Mouse (Mus musculus) neural tube, embryonic 13.5 days (tissue): ENCODE results near the gene Tulp2. TPM values are rescaled to one million over a fixed set of nuclear protein-coding genes. Genes with fewer than 3 reads are reported as not detected.
"Not testable (repeated sequence)": the region's sequence is repeated elsewhere in the genome, so short reads cannot be mapped to it uniquely, and the experiment has no call there.

Experiments
- ATAC-seq: fragments of 200-750 bp; cut with Nextera tagmentation; 2 replicates; pipeline ENCODE4 v1.8.0; 2017; ENCODE audit warnings: low read depth, mild to moderate bottlenecking, moderate TSS enrichment, moderate library complexity
- H3K27ac ChIP-seq: fragments of 300-500 bp; sonication (generic); replicated peaks from 2 replicates; pipeline ENCODE4 v1.5.1; 2015; ENCODE audit warnings: moderate library complexity, mild to moderate bottlenecking, inconsistent platforms
- H3K27me3 ChIP-seq: fragments of 300-500 bp; sonication (generic); 2 replicates; pipeline ENCODE4 v1.6.1; 2015; ENCODE audit warnings: mild to moderate bottlenecking, inconsistent platforms
- H3K36me3 ChIP-seq: fragments of 300-500 bp; sonication (generic); 2 replicates; pipeline ENCODE4 v1.6.1; 2015; ENCODE audit warnings: mild to moderate bottlenecking, inconsistent platforms
- H3K4me1 ChIP-seq: fragments of 300-500 bp; sonication (generic); replicated peaks from 2 replicates; pipeline ENCODE4 v1.6.1; 2015; ENCODE audit warnings: inconsistent platforms
- H3K4me2 ChIP-seq: fragments of 300-500 bp; sonication (generic); 2 replicates; pipeline ENCODE4 v1.6.1; 2015; ENCODE audit warnings: inconsistent platforms, mild to moderate bottlenecking, moderate library complexity
- H3K4me3 ChIP-seq: fragments of 300-500 bp; sonication (generic); 2 replicates; pipeline ENCODE4 v1.5.1; 2015; ENCODE audit warnings: mild to moderate bottlenecking, inconsistent platforms
- H3K9ac ChIP-seq: fragments of 300-500 bp; sonication (generic); 2 replicates; pipeline ENCODE4 v1.6.1; 2015; ENCODE audit warnings: moderate library complexity, mild to moderate bottlenecking, inconsistent platforms
- H3K9me3 ChIP-seq: fragments of 300-500 bp; sonication (generic); 2 replicates; pipeline ENCODE4 v1.6.1; 2016; ENCODE audit warnings: inconsistent platforms
- WGBS: fragments of 180-500 bp; shearing (Covaris S2); methylation state at CpG from one replicate; pipeline ENCODE4 v1.1.7; 2015; 5-methylcytosine and 5-hydroxymethylcytosine counted together
- polyA plus RNA-seq: library from polyadenylated mRNA; unstranded; fragments of >200 nt; fragmentation: Nextera tagmentation; extraction: Ambion mirVana; gene quantifications from 2 replicates; pipeline ENCODE4 v1.2.1, GENCODE M21; 2015

Gene Tulp2
- polyA plus RNA-seq, 1 experiment from 2014 or later = 0.13 TPM

- no peaks in the 10 kb centered on the region for H3K9me3 ChIP-seq
- H3K27me3 ChIP-seq = no peaks in the 10 kb centered on the region
- no peaks in the 10 kb centered on the region for H3K4me1 ChIP-seq
- no peak overlapping the region for H3K9ac ChIP-seq
- ATAC-seq = 0 out of 2 replicates have a peak, but pooled peaks have one; percentile 6
- no peak overlapping the region for H3K4me3 ChIP-seq
- WGBS = 13% methylated on average over 3 of the region's 3 CpGs
- H3K27ac ChIP-seq = no peak overlapping the region
- no peaks in the 10 kb centered on the region for H3K36me3 ChIP-seq
- H3K4me2 ChIP-seq = no peak overlapping the region
These were observed 4.7 kb upstream of the Tulp2 start for GRCm38 (mm10) chr7:45477003-45477402.

GRCm38 (mm10) chr7:45478774-45479173 lies 2.9 kb upstream of the Tulp2 start:
- Histone ChIP-seq H3K9ac (no peak overlapping the region), H3K4me2 (no peak overlapping the region), H3K4me1 (no peaks in the 10 kb centered on the region), H3K36me3 (no peaks in the 10 kb centered on the region), H3K27me3 (no peaks in the 10 kb centered on the region), H3K27ac (no peak overlapping the region), H3K4me3 (no peak overlapping the region), H3K9me3 (no peaks in the 10 kb centered on the region)
- WGBS = 96% methylated on average over 7 of the region's 7 CpGs
- ATAC-seq = no peak

DNA sequence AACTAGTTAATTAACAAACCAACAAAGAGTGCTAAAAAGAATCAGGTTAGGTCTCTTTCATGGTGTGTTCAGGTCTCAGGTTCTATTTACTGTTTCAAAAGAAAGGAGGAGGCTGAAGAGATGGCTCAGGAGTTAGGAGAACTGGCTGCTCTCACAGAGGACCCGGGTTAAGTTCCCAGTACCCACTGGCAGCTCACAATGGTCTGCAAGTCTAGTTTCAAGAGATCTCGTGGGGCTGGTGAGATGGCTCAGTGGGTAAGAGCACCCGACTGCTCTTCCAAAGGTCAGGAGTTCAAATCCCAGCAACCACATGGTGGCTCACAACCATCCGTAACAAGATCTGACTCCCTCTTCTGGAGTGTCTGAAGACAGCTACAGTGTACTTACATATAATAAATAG lies 1.4 kb upstream of the Tulp2 start:
- H3K9me3 ChIP-seq, H3K4me1 ChIP-seq, ATAC-seq, H3K27me3 ChIP-seq, H3K27ac ChIP-seq, H3K36me3 ChIP-seq, H3K9ac ChIP-seq, H3K4me2 ChIP-seq, H3K4me3 ChIP-seq: not testable (repeated sequence)
- 58% methylated on average over 4 of the region's 4 CpGs for WGBS

DNA sequence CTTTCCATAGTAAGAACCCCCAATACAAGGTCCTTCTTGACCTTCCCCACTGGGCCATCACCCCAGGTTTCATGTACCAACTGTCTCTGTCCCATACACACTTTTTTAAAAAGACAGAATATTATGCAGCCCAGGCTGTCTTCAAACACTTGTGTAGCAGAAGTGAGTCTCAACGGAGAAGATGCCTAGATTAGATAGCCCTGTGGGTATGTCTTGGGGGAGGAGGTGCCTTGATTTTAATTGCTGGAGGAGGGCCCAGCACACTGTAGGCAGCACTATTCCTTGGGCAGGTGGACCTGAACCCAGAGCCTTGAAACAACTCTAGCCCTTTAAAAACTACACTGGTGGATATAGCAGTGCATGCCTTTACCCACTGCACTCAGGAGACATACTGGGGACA lies 489 bp downstream of the Tulp2 start:
- Histone ChIP-seq H3K27me3 (no peaks in the 10 kb centered on the region), H3K36me3 (no peaks in the 10 kb centered on the region), H3K27ac (no peak overlapping the region), H3K4me1 (no peaks in the 10 kb centered on the region), H3K4me3 (no peak overlapping the region), H3K9me3 (no peaks in the 10 kb centered on the region), H3K9ac (no peak overlapping the region), H3K4me2 (no peak overlapping the region)
- WGBS = 84% methylated on average over 1 of the region's 1 CpGs
- ATAC-seq = no peak

- H3K36me3 ChIP-seq, H3K27ac ChIP-seq, H3K4me2 ChIP-seq, H3K27me3 ChIP-seq, H3K9ac ChIP-seq, H3K4me3 ChIP-seq, ATAC-seq, H3K9me3 ChIP-seq: not testable (repeated sequence)
- H3K4me1 ChIP-seq = peaks cover 13% of the 10 kb centered on the region; the same call in 1 of the 2 replicates
- 93% methylated on average over 5 of the region's 5 CpGs for WGBS
These were observed 3.3 kb downstream of the Tulp2 start for GRCm38 (mm10) chr7:45484985-45485384.

- no peaks in the 10 kb centered on the region for H3K27me3 ChIP-seq
- no peak overlapping the region for H3K4me2 ChIP-seq
- 84% methylated on average over 7 of the region's 7 CpGs for WGBS
- H3K4me3 ChIP-seq = no peak overlapping the region
- H3K27ac ChIP-seq = no peak overlapping the region
- H3K9ac ChIP-seq = no peak overlapping the region
- H3K4me1 ChIP-seq = peaks cover 23% of the 10 kb centered on the region
- H3K9me3 ChIP-seq = no peaks in the 10 kb centered on the region
- H3K36me3 ChIP-seq = no peaks in the 10 kb centered on the region
- no peak for ATAC-seq
These were observed 4.5 kb downstream of the Tulp2 start for GRCm38 (mm10) chr7:45486158-45486557.

- H3K4me2 ChIP-seq = no peak within 1 kb of the TSS; the same call in 1 of the 2 replicates
- WGBS = 85% methylated on average over 12 of the region's 12 CpGs
- no peaks in the 10 kb centered on the region for H3K27me3 ChIP-seq
- peaks cover under 1% of the 10 kb centered on the region; the same call in 1 of the 2 replicates for H3K36me3 ChIP-seq
- peaks cover 25% of the 10 kb centered on the region for H3K4me1 ChIP-seq
- H3K27ac ChIP-seq = 0 out of 2 replicates have a peak within 1 kb of the TSS, but pooled peaks have one; percentile 79
- H3K4me3 ChIP-seq = no peak within 1 kb of the TSS
- no peak within 1 kb of the TSS; the same call in 1 of the 2 replicates for H3K9ac ChIP-seq
- no peak for ATAC-seq
- no peaks in the 10 kb centered on the region for H3K9me3 ChIP-seq
These were observed 5.2 kb downstream of the Tulp2 start, which contains the start of gene Gm45808 for GRCm38 (mm10) chr7:45486761-45487415. Gm45808 (minus strand) TSS chr7:45486811.

DNA sequence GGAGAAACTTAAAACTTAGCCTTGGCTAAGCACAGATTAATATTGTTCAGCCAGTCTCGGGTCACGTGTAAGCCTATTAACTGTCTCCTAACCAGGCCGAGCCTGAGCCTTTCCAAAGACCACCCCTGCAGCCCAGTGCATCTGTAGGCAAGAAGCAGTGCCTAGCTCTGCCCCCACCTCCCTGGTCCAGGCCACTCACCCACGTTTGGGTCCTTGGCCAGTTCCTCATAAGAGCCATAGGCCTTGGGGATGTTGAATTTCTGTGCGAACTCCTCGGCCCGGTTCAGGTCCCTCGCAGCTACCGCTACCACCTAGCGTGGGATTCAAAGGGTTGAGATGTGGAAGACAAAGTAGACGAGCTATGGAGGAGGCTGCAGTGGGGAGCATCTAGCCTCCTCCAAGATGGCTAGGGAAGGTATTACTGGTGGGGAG lies 6.2 kb downstream of the Tulp2 start:
- Histone ChIP-seq H3K9me3 (no peaks in the 10 kb centered on the region), H3K4me3 (peak overlapping the region; percentile 39), H3K4me1 (peaks cover 25% of the 10 kb centered on the region), H3K4me2 (peak overlapping the region; percentile 63), H3K27me3 (no peaks in the 10 kb centered on the region), H3K9ac (peak overlapping the region; percentile 67), H3K36me3 (peaks cover 10% of the 10 kb centered on the region), H3K27ac (peak overlapping the region; percentile 79)
- ATAC-seq = 0 out of 2 replicates have a peak, but pooled peaks have one; percentile 45
- WGBS = 29% methylated on average over 11 of the region's 11 CpGs

GRCm38 (mm10) chr7:45488293-45489204 lies 6.9 kb downstream of the Tulp2 start, which contains the start of gene Dhdh:
Dhdh (minus strand) TSS chr7:45488805.
- H3K27ac ChIP-seq = peak within 1 kb of the TSS; percentile 79
- no peaks in the 10 kb centered on the region for H3K27me3 ChIP-seq
- H3K4me3 ChIP-seq = peak within 1 kb of the TSS; percentile 39
- H3K4me2 ChIP-seq = peak within 1 kb of the TSS; percentile 63
- ATAC-seq = peak; percentile 73
- H3K9me3 ChIP-seq = no peaks in the 10 kb centered on the region
- peaks cover 17% of the 10 kb centered on the region for H3K36me3 ChIP-seq
- peak within 1 kb of the TSS; percentile 67 for H3K9ac ChIP-seq
- peaks cover 25% of the 10 kb centered on the region for H3K4me1 ChIP-seq
- WGBS = 8% methylated on average over 38 of the region's 38 CpGs

GRCm38 (mm10) chr7:45489578-45489977 lies 7.9 kb downstream of the Tulp2 start:
- WGBS = 64% methylated on average over 7 of the region's 7 CpGs
- no peak for ATAC-seq

DNA sequence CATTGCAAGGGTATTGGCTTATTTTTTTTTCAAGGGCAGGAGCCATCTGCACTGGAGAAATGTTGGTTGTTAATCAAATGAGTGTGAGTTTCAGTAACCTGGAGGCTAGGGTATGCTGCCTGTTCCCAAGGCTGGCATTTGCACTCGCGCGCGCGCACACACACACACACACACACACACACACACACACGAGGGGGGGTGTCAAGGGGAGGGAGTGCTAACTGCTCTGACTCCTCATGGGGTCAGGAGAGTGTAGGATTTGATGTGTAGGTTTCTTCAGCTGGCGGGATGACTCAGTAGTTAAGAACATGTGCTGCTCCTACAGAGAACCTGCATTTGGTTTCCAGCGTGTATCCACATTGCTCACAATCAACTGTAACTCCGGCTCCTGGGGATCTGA lies 9.1 kb downstream of the Tulp2 start:
- Histone ChIP-seq H3K27ac (peak overlapping the region; percentile 33; the same call in 1 of the 2 replicates), H3K4me3 (no peak overlapping the region), H3K9ac (0 out of 2 replicates have a peak overlapping the region, but pooled peaks have one; percentile 8), H3K4me2 (0 out of 2 replicates have a peak overlapping the region, but pooled peaks have one; percentile 4), H3K36me3 (peaks cover 40% of the 10 kb centered on the region), H3K9me3 (no peaks in the 10 kb centered on the region), H3K4me1 (peaks cover 25% of the 10 kb centered on the region), H3K27me3 (no peaks in the 10 kb centered on the region)
- 20% methylated on average over 9 of the region's 9 CpGs for WGBS
- peak; percentile 25; the same call in 1 of the 2 replicates for ATAC-seq

More at GRCm38 (mm10) chr7:45489578-45489977, 7.9 kb downstream of the Tulp2 start:
- H3K9ac ChIP-seq = no peak overlapping the region
- H3K27me3 ChIP-seq = no peaks in the 10 kb centered on the region
- no peak overlapping the region for H3K4me2 ChIP-seq
- H3K4me3 ChIP-seq = no peak overlapping the region
- no peak overlapping the region for H3K27ac ChIP-seq
- H3K36me3 ChIP-seq = peaks cover 28% of the 10 kb centered on the region
- peaks cover 25% of the 10 kb centered on the region for H3K4me1 ChIP-seq
- no peaks in the 10 kb centered on the region for H3K9me3 ChIP-seq

- WGBS = 28% methylated on average over 3 of the region's 3 CpGs
- Histone ChIP-seq H3K9me3 (no peaks in the 10 kb centered on the region), H3K4me2 (0 out of 2 replicates have a peak overlapping the region, but pooled peaks have one; percentile 4), H3K9ac (0 out of 2 replicates have a peak overlapping the region, but pooled peaks have one; percentile 8), H3K4me1 (peaks cover 25% of the 10 kb centered on the region), H3K36me3 (peaks cover 44% of the 10 kb centered on the region), H3K27ac (peak overlapping the region; percentile 33; the same call in 1 of the 2 replicates), H3K27me3 (no peaks in the 10 kb centered on the region), H3K4me3 (no peak overlapping the region)
- no peak for ATAC-seq
These were observed 9.6 kb downstream of the Tulp2 start for GRCm38 (mm10) chr7:45491264-45491663.
